Mouse (Mus musculus): ENCODE results near the gene Vmn1r193. TPM values are rescaled to one million over a fixed set of nuclear protein-coding genes. Genes with fewer than 3 reads are reported as not detected.
"Not testable (repeated sequence)": the region's sequence is repeated elsewhere in the genome, so short reads cannot be mapped to it uniquely, and the experiment has no call there.

The Vmn1r193 gene
- total RNA-seq (2021) = not detected
- long read RNA-seq, experiment 1 = 0 reads
- long read RNA-seq, experiment 2 = 0 reads

DNA sequence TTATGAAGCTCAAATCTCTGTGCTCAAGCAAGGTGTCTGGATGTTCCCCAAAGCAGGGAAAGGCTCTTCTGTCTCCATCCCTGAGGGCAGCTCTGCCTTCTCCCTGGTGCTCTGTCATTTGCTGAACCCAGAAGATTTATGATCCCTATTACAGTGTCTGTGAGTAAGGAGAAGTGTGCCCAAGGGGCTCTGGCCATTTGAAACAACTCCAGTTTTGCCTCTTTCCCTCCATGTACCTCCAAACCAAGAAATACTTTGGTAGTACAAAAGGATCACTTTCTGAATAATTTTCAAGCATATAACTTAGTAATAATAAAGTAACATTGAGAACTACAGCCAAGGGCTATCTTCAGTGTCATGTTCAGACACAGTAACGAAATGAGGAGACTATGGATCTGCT lies at the start of gene Vmn1r193:
TSS of gene Vmn1r193 (minus strand) at position 101 of the 400 bp plus-strand sequence.
- DNase-seq; intact Hi-C loops (cut with DNase I; ENCODE audit: low total_unique reads): not testable (repeated sequence)

- DNase-seq = no peak
- intact Hi-C loops (cut with DNase I; ENCODE audit: low total_unique reads) = no loop called here
Observed at GRCm38 (mm10) chr13:22271721-22272120, 48.8 kb upstream of the Vmn1r193 start.

DNA sequence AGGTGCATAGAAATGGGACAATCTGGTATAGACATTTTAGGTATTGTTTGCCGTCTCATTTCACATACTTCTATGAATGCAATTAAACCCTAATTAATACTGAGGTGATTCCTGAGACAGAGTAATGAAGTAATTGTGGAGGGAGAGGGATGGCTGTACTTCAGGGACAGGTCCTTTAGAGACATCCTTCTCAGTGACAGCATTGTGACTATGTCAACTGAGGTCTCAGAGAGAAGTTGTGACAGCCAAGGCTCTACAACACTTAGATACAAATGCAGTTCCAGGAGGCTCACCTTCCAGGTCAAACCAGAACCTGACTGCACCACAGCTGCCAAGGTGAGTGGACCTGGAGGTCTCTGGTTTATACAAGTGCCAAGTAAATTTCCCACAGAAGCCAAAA lies 47.3 kb upstream of the Vmn1r193 start, which contains the start of gene Vmn1r195:
TSS of gene Vmn1r195 (plus strand) at position 301 of the 400 bp plus-strand sequence.
- intact Hi-C loops (cut with DNase I; ENCODE audit: low total_unique reads) = not testable (repeated sequence)

DNA sequence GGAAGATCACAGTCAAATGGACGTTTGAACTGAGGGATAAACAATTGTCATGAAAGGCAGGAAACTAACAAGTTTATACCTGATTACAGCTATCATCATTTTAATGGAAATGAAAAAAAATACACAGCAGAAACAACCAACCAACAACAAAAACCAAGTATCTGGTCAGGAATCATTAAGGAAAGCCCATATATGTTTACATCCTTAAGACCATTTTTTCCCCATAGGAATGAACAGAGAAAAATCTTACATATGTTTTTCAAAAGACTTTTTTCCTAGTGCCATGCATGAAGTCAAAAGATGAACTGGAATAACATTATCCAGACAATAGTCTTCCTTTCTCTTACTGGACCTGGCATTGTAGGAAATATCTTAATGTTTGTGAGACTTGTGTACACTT lies 21.0 kb upstream of the Vmn1r193 start, which contains the start of gene Vmn1r194:
TSS of gene Vmn1r194 (plus strand) at position 301 of the 400 bp plus-strand sequence.
- DNase-seq = no peak
- intact Hi-C loops (cut with DNase I; ENCODE audit: low total_unique reads) = no loop called here

More for the DNA sequence above, 47.3 kb upstream of the Vmn1r193 start, which contains the start of gene Vmn1r195:
- not testable (repeated sequence) for DNase-seq

DNA sequence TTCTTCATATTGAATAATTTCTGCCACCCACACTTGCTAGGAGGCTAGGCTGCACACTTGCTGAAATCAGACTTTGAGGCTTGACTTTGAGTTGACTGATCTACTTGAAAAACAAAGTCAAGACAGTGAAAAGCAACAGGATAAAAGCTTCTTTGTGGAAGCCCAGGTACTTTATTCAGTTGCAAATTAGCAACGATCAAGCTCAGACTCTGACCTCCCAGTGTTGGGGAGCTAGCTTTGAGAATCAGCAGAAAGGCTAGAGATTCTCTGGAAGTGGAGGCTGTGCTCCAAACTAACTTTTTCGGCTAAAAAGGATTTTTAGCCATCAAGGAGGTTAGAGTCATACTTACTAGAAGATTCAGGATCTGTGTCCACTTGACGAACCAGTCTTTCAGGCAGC lies 30.2 kb downstream of the Vmn1r193 start:
- DNase-seq; intact Hi-C loops (cut with DNase I; ENCODE audit: low total_unique reads): not testable (repeated sequence)

GRCm38 (mm10) chr13:22191041-22191440 lies 31.9 kb downstream of the Vmn1r193 start, which contains the start of gene Vmn1r192:
Gene Vmn1r192, minus strand, starts transcription at chr13:22191141.
- no peak for DNase-seq
- intact Hi-C loops (cut with DNase I; ENCODE audit: low total_unique reads) = no loop called here

GRCm38 (mm10) chr13:22190385-22190784 lies 32.6 kb downstream of the Vmn1r193 start:
- intact Hi-C loops (cut with DNase I; ENCODE audit: low total_unique reads) = no loop called here
- DNase-seq = no peak

- intact Hi-C loops (cut with DNase I; ENCODE audit: low total_unique reads) = no loop called here
- DNase-seq = no peak
Observed at GRCm38 (mm10) chr13:22189313-22189712, 33.6 kb downstream of the Vmn1r193 start.

DNA sequence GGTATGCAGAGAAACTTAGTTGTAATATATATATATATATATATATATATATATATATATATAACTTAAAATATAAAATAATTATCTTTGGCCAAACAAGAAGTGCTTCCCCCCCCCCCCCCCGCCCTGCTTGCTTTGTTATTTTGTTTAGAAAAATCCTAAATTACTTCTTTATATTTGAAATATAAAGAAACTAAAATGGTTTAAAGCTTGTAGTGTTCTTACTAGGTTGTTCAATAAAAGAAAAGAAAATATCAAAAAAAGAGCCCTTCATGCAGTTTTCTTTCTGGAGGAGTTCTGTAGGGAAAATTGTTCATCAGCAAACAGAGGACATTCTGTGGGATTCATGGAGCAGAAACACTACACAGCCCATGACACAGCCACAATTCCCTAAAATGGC lies 39.1 kb downstream of the Vmn1r193 start, which contains the start of gene Vmn1r191:
TSS of gene Vmn1r191 (minus strand) at position 101 of the 400 bp plus-strand sequence.
- intact Hi-C loops (cut with DNase I; ENCODE audit: low total_unique reads) = no loop called here
- no peak for DNase-seq

- intact Hi-C loops (cut with DNase I; ENCODE audit: low total_unique reads) = no loop called here
- peak; percentile 3 for DNase-seq
Observed at GRCm38 (mm10) chr13:22168416-22168815, 54.5 kb downstream of the Vmn1r193 start.

Small RNA genes within 50 kb of the gene (microRNA-seq; reads per million reads assigned to microRNA genes)
- gene Gm23282 (0 reads per million in 2 experiments), gene Gm25084 (0 reads per million in 2 experiments)

Other genes with a start within 250 kb of the Vmn1r193 start
- not detected for gene Pom121l2, start 242.0 kb downstream of the Vmn1r193 start, total RNA-seq (2021)
- not detected for gene Prss16, start 213.4 kb downstream of the Vmn1r193 start, total RNA-seq (2021)
- 10 to 100 TPM; 45.8 to 69.2 TPM for gene Hist1h2ah, start 187.6 kb downstream of the Vmn1r193 start, total RNA-seq (2021)
- gene Hist1h2bk, start 187.3 kb downstream of the Vmn1r193 start, total RNA-seq (2021) = 10 to 100 TPM; 80.3 to 90.2 TPM
- 10 to 100 TPM; 46.4 to 49.7 TPM for gene Hist1h4i, start 181.8 kb downstream of the Vmn1r193 start, total RNA-seq (2021)
- 10 to 100 TPM; 40.6 to 42.0 TPM for gene Hist1h2ag, start 180.2 kb downstream of the Vmn1r193 start, total RNA-seq (2021)
- 10 to 100 TPM; 41.8 to 44.7 TPM for gene Hist1h2bj, start 179.9 kb downstream of the Vmn1r193 start, total RNA-seq (2021)
- not detected for gene Vmn1r188, start 138.7 kb downstream of the Vmn1r193 start, total RNA-seq (2021)
- gene Vmn1r189, start 117.3 kb downstream of the Vmn1r193 start, total RNA-seq (2021) = not detected
- not detected for gene Vmn1r191, start 39.2 kb downstream of the Vmn1r193 start, total RNA-seq (2021)
- gene Vmn1r192, start 32.0 kb downstream of the Vmn1r193 start, total RNA-seq (2021) = not detected
- gene Vmn1r194, start 21.1 kb upstream of the Vmn1r193 start, total RNA-seq (2021) = not detected
- gene Vmn1r195, start 47.4 kb upstream of the Vmn1r193 start, total RNA-seq (2021) = not detected
- not detected for gene Vmn1r196, start 66.8 kb upstream of the Vmn1r193 start, total RNA-seq (2021)
- gene Vmn1r197, start 101.4 kb upstream of the Vmn1r193 start, total RNA-seq (2021) = not detected
- not detected for gene Vmn1r198, start 127.2 kb upstream of the Vmn1r193 start, total RNA-seq (2021)
- gene Vmn1r199, start 156.7 kb upstream of the Vmn1r193 start, total RNA-seq (2021) = not detected
- not detected for gene Vmn1r200, start 167.2 kb upstream of the Vmn1r193 start, total RNA-seq (2021)
- not detected for gene Vmn1r201, start 248.8 kb upstream of the Vmn1r193 start, total RNA-seq (2021)